Mouse (Mus musculus): ENCODE measurements around the gene Gm49336. TPM values are rescaled to one million over a fixed set of nuclear protein-coding genes. Genes with fewer than 3 reads are reported as not detected.

Gene Gm49336
- polyA plus RNA-seq, 2 experiments from 2014 or later: 14.6 to 20.1 TPM

Other genes starting within 250 kb of the Gm49336 start
- gene Atp8a2, start 54.3 kb downstream of the Gm49336 start, polyA plus RNA-seq (2017; shearing (Covaris generic)): 1 to 10 TPM; 1.0 to 1.5 TPM
- gene Nupl1, start 76 bp downstream of the Gm49336 start, polyA plus RNA-seq (2017; shearing (Covaris generic)): under 1 TPM; 0.09 to 0.20 TPM
- 10 to 100 TPM; 49.0 to 50.5 TPM for gene Mtmr6, start 13.7 kb upstream of the Gm49336 start, polyA plus RNA-seq (2017; shearing (Covaris generic))
- gene Amer2, start 121.8 kb upstream of the Gm49336 start, polyA plus RNA-seq (2017; shearing (Covaris generic)): not detected

Measured in activated CD4-positive, CD25-positive, alpha-beta regulatory T cell, adult 4 months (primary cell).